Mouse (Mus musculus): Measurements from ENCODE around the gene Paqr5. TPM values are rescaled to one million over a fixed set of nuclear protein-coding genes. Genes with fewer than 3 reads are reported as not detected.

Paqr5 gene
- polyA plus RNA-seq, 1 experiment from 2014 or later: 0.25 TPM

GRCm38 (mm10) chr9:62040008-62040608, 13.5 kb upstream of the Paqr5 start:
- H3K36me3 ChIP-seq (ENCODE audit: control insufficient read depth, insufficient read depth): no peaks in the 10 kb centered on the region
- ATAC-seq: peak; percentile 77; the same call in 1 of the 2 replicates
- H3K4me1 ChIP-seq (replicated peaks; ENCODE audit: control insufficient read depth, insufficient read depth, low read length): no peaks in the 10 kb centered on the region
- H3K9me3 ChIP-seq (ENCODE audit: control insufficient read depth, low read length): no peaks in the 10 kb centered on the region
- H3K9ac ChIP-seq (replicated peaks; ENCODE audit: low read depth, low read length): no peak overlapping the region; the same call in 1 of the 2 replicates
- H3K27ac ChIP-seq (ENCODE audit: low read length): no peak overlapping the region
- 4% methylated on average over 20 of the region's 20 CpGs for WGBS
- H3K4me2 ChIP-seq (ENCODE audit: low read length): peak overlapping the region; percentile 40
- no peaks in the 10 kb centered on the region for H3K27me3 ChIP-seq (replicated peaks; ENCODE audit: control insufficient read depth, insufficient read depth, low read length)
- no peak overlapping the region for H3K4me3 ChIP-seq (replicated peaks; ENCODE audit: low read length)

DNA sequence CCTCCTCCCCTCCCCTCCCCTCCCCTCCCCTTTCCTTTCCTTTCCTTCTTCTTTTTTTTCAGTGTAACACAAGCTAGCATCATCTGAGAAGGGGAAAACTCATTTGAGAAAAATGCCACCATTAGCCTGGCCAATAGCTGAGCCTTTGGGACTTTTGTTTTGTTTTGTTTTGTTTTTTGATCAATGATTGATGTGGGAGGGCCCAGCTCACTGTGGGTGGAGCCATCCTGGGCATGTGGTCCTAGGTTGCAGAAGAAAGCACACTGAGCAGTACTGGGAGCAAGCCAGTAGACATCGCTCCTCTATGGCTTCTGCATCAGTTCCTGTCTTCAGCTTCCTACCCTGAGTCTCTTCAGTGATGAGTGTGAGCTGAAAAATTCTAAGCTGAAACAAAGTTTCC, 9.2 kb upstream of the Paqr5 start:
- Histone ChIP-seq H3K36me3 (ENCODE audit: control insufficient read depth, insufficient read depth) (no peaks in the 10 kb centered on the region), H3K27ac (ENCODE audit: low read length) (no peak overlapping the region), H3K4me3 (replicated peaks; ENCODE audit: low read length) (no peak overlapping the region), H3K27me3 (replicated peaks; ENCODE audit: control insufficient read depth, insufficient read depth, low read length) (no peaks in the 10 kb centered on the region), H3K4me1 (replicated peaks; ENCODE audit: control insufficient read depth, insufficient read depth, low read length) (no peaks in the 10 kb centered on the region), H3K9me3 (ENCODE audit: control insufficient read depth, low read length) (no peaks in the 10 kb centered on the region), H3K9ac (replicated peaks; ENCODE audit: low read depth, low read length) (no peak overlapping the region), H3K4me2 (ENCODE audit: low read length) (no peak overlapping the region)
- WGBS: 74% methylated on average over 1 of the region's 1 CpGs
- no peak for ATAC-seq

DNA sequence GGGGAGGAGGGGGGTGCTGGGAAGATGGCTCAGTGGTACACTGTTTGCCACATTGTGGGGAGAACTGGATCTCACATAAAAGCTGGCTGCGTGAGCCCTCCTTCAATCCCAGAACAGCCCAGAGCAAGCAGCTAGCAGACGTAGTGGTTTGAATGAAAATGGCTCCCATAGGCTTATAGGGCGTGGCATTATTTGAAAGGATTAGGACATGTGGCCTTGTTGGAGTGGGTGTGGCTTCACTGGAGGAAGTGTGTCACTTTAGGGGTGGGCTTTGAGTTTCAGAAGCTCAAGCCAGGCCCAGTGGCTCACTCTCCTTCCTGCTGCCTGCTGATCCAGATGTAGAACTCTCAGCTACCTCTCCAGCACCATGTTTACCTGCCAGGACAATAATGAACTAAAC, 5.5 kb upstream of the Paqr5 start:
- no peak for ATAC-seq
- Histone ChIP-seq H3K9me3 (ENCODE audit: control insufficient read depth, low read length) (no peaks in the 10 kb centered on the region), H3K27me3 (replicated peaks; ENCODE audit: control insufficient read depth, insufficient read depth, low read length) (0 out of 2 replicates have a peak, but pooled peaks cover 2% of the 10 kb centered on the region), H3K9ac (replicated peaks; ENCODE audit: low read depth, low read length) (no peak overlapping the region), H3K4me2 (ENCODE audit: low read length) (no peak overlapping the region), H3K4me1 (replicated peaks; ENCODE audit: control insufficient read depth, insufficient read depth, low read length) (no peaks in the 10 kb centered on the region), H3K36me3 (ENCODE audit: control insufficient read depth, insufficient read depth) (no peaks in the 10 kb centered on the region), H3K4me3 (replicated peaks; ENCODE audit: low read length) (no peak overlapping the region), H3K27ac (ENCODE audit: low read length) (no peak overlapping the region)
- 90% methylated on average over 3 of the region's 3 CpGs for WGBS

DNA sequence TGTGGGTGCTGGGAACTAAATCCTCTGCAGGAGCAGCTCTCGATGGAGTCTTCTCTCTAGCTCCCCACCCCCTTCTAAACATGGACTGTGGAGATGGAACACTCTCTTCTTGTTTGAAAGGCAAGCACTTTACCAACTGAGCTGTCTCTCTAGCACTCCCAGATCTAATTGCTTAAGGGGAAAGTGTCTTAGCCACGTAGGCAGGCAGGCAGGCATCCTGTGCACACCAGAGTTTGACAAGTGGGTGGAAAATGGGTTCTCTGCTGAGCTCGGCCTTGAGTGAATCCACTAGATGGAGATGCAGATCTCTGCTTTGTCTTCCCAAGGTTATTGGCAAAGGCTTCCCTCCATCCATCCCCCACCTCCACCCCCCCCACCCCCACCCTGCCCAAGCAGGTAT, 1.4 kb upstream of the Paqr5 start:
- ATAC-seq: no peak
- Histone ChIP-seq H3K4me3 (replicated peaks; ENCODE audit: low read length) (no peak overlapping the region), H3K4me1 (replicated peaks; ENCODE audit: control insufficient read depth, insufficient read depth, low read length) (peaks cover 7% of the 10 kb centered on the region), H3K9ac (replicated peaks; ENCODE audit: low read depth, low read length) (no peak overlapping the region), H3K27me3 (replicated peaks; ENCODE audit: control insufficient read depth, insufficient read depth, low read length) (peaks cover 11% of the 10 kb centered on the region), H3K9me3 (ENCODE audit: control insufficient read depth, low read length) (no peaks in the 10 kb centered on the region), H3K4me2 (ENCODE audit: low read length) (no peak overlapping the region), H3K27ac (ENCODE audit: low read length) (no peak overlapping the region), H3K36me3 (ENCODE audit: control insufficient read depth, insufficient read depth) (no peaks in the 10 kb centered on the region)
- WGBS: 48% methylated on average over 3 of the region's 3 CpGs

GRCm38 (mm10) chr9:62025056-62025455, 1.6 kb downstream of the Paqr5 start:
- no peak for ATAC-seq
- Histone ChIP-seq H3K27ac (ENCODE audit: low read length) (no peak overlapping the region), H3K4me2 (ENCODE audit: low read length) (no peak overlapping the region), H3K9me3 (ENCODE audit: control insufficient read depth, low read length) (no peaks in the 10 kb centered on the region), H3K4me1 (replicated peaks; ENCODE audit: control insufficient read depth, insufficient read depth, low read length) (peaks cover 7% of the 10 kb centered on the region), H3K27me3 (replicated peaks; ENCODE audit: control insufficient read depth, insufficient read depth, low read length) (peaks cover 11% of the 10 kb centered on the region), H3K4me3 (replicated peaks; ENCODE audit: low read length) (no peak overlapping the region), H3K36me3 (ENCODE audit: control insufficient read depth, insufficient read depth) (no peaks in the 10 kb centered on the region), H3K9ac (replicated peaks; ENCODE audit: low read depth, low read length) (no peak overlapping the region)
- 33% methylated on average over 5 of the region's 5 CpGs for WGBS

- ATAC-seq: no peak
- Histone ChIP-seq H3K9me3 (ENCODE audit: control insufficient read depth, low read length) (no peaks in the 10 kb centered on the region), H3K4me3 (replicated peaks; ENCODE audit: low read length) (no peak overlapping the region)
Measured at GRCm38 (mm10) chr9:62023879-62024278, 2.8 kb downstream of the Paqr5 start.

DNA sequence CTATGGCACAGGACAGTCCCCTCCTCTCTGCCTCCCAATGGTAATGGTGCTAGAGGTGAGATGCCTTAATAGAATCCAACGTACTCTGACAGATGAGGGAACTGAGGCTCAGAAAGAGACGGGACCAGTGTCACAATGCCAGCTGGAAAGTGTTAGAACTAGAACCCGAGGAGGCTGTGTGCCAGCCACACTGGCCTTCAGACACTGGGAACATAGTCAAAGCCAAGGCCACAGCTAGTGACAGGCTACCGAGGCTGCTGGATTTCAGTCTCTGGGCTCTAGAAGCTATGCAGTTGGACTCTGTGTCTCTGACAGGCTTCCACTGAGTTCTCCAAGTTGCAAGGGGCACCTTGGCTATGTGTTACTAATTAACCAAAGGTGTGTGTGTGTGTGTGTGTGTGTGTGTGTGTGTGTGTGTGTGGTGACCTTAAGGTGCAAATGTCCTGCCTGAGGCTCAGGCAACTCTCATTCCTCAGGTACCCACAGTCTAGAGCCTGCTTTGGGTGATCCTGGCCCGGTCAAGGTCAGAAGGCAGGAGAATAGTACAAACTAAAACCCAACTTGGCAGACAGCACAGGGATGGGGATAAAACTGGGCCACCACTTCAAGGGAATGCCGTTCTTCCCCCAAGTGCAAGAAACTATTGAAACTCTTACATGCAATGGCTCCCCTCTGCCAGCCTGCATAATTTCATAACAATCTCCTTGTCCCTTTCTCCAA, 3.5 kb downstream of the Paqr5 start:
- WGBS: 89% methylated on average over 6 of the region's 6 CpGs
- peaks cover 11% of the 10 kb centered on the region for H3K27me3 ChIP-seq (replicated peaks; ENCODE audit: control insufficient read depth, insufficient read depth, low read length)
- H3K4me1 ChIP-seq (replicated peaks; ENCODE audit: control insufficient read depth, insufficient read depth, low read length): peaks cover 7% of the 10 kb centered on the region
- no peak for ATAC-seq
- no peak overlapping the region for H3K9ac ChIP-seq (replicated peaks; ENCODE audit: low read depth, low read length)
- H3K27ac ChIP-seq (ENCODE audit: low read length): no peak overlapping the region
- H3K9me3 ChIP-seq (ENCODE audit: control insufficient read depth, low read length): no peaks in the 10 kb centered on the region
- H3K4me2 ChIP-seq (ENCODE audit: low read length): no peak overlapping the region
- no peak overlapping the region for H3K4me3 ChIP-seq (replicated peaks; ENCODE audit: low read length)
- no peaks in the 10 kb centered on the region for H3K36me3 ChIP-seq (ENCODE audit: control insufficient read depth, insufficient read depth)

More at GRCm38 (mm10) chr9:62023879-62024278, 2.8 kb downstream of the Paqr5 start:
- Histone ChIP-seq H3K36me3 (ENCODE audit: control insufficient read depth, insufficient read depth) (no peaks in the 10 kb centered on the region), H3K27ac (ENCODE audit: low read length) (no peak overlapping the region), H3K27me3 (replicated peaks; ENCODE audit: control insufficient read depth, insufficient read depth, low read length) (peaks cover 11% of the 10 kb centered on the region), H3K4me1 (replicated peaks; ENCODE audit: control insufficient read depth, insufficient read depth, low read length) (peaks cover 7% of the 10 kb centered on the region), H3K9ac (replicated peaks; ENCODE audit: low read depth, low read length) (no peak overlapping the region), H3K4me2 (ENCODE audit: low read length) (no peak overlapping the region)
- WGBS: 62% methylated on average over 4 of the region's 4 CpGs

GRCm38 (mm10) chr9:62021583-62022120, 5.0 kb downstream of the Paqr5 start:
- WGBS: 77% methylated on average over 7 of the region's 7 CpGs
- Histone ChIP-seq H3K9ac (replicated peaks; ENCODE audit: low read depth, low read length) (no peak overlapping the region), H3K27ac (ENCODE audit: low read length) (no peak overlapping the region), H3K9me3 (ENCODE audit: control insufficient read depth, low read length) (no peaks in the 10 kb centered on the region), H3K36me3 (ENCODE audit: control insufficient read depth, insufficient read depth) (no peaks in the 10 kb centered on the region), H3K27me3 (replicated peaks; ENCODE audit: control insufficient read depth, insufficient read depth, low read length) (peaks cover 7% of the 10 kb centered on the region), H3K4me2 (ENCODE audit: low read length) (no peak overlapping the region), H3K4me1 (replicated peaks; ENCODE audit: control insufficient read depth, insufficient read depth, low read length) (peaks cover 4% of the 10 kb centered on the region), H3K4me3 (replicated peaks; ENCODE audit: low read length) (no peak overlapping the region)
- ATAC-seq: no peak

- Histone ChIP-seq H3K4me1 (replicated peaks; ENCODE audit: control insufficient read depth, insufficient read depth, low read length) (no peaks in the 10 kb centered on the region), H3K27ac (ENCODE audit: low read length) (no peak overlapping the region), H3K4me2 (ENCODE audit: low read length) (no peak overlapping the region), H3K9ac (replicated peaks; ENCODE audit: low read depth, low read length) (no peak overlapping the region), H3K27me3 (replicated peaks; ENCODE audit: control insufficient read depth, insufficient read depth, low read length) (peaks cover 3% of the 10 kb centered on the region), H3K4me3 (replicated peaks; ENCODE audit: low read length) (no peak overlapping the region), H3K9me3 (ENCODE audit: control insufficient read depth, low read length) (no peaks in the 10 kb centered on the region), H3K36me3 (ENCODE audit: control insufficient read depth, insufficient read depth) (no peaks in the 10 kb centered on the region)
- ATAC-seq: no peak
- WGBS: 88% methylated on average over 7 of the region's 7 CpGs
Measured at GRCm38 (mm10) chr9:62020259-62020658, 6.4 kb downstream of the Paqr5 start.

Measured in forebrain, embryonic 16.5 days (tissue).